ENCODE assay signal across 23 mouse cellular contexts in genomic region chr3:82539951-82540350, GRCm38 (mm10). TPM values are rescaled to one million over a fixed set of nuclear protein-coding genes. Genes with fewer than 3 reads are reported as not detected.
DNase-seq lines count a peak whose midpoint lies in the region; ATAC-seq and TF ChIP-seq lines count a peak whose summit lies in the region.
"Had no signal": no experiment of that assay in that cellular context is flagged by ENCODE, and none has a peak within 500 bp of the region (broad histone marks: within the 10 kb centered on the region; RNA-seq: fewer than 3 reads in every experiment).

No protein-coding gene starts in this region.

- TF ChIP-seq CTCF in layer of hippocampus, adult 2 months (conservative IDR thresholded peaks at IDR 0.05) = no peak
- TF ChIP-seq CTCF in intestine, postnatal 0 days (IDR thresholded peaks at IDR 0.05; ENCODE audit: low read depth) = no peak
- no peak for TF ChIP-seq CTCF in cerebellum, adult 2 months (IDR thresholded peaks at IDR 0.05; ENCODE audit: borderline replicate concordance, insufficient read depth, low read depth, low read length)

- H3K27ac ChIP-seq in layer of hippocampus, adult 2 months = peak overlapping the region; percentile 78
- H3K27ac ChIP-seq in intestine, postnatal 0 days (ENCODE audit: low read depth, low read length) = no peak overlapping the region
- no peak overlapping the region for H3K27ac ChIP-seq in cerebellum, adult 2 months (ENCODE audit: insufficient read depth, low read length)
- H3K27ac ChIP-seq: embryonic facial prominence, embryonic 10.5 days; embryonic facial prominence, embryonic 12.5 days; forebrain, embryonic 13.5 days had no signal

- peak; percentile 39 to 58 for DNase-seq in layer of hippocampus, adult 2 months (ENCODE audit: low spot score in 2 of 2)
- no peak for DNase-seq in layer of hippocampus, postnatal 25 days (ENCODE audit: extremely low spot score in 1 of 2, low spot score in 1 of 2)
- peak; percentile 17 for DNase-seq in brain, adult 2 months (ENCODE audit: low read depth, low spot score)
- peak; percentile 60 for DNase-seq in layer of hippocampus, adult 9-11 months
- DNase-seq in cerebellum, adult 2 months = no peak
- DNase-seq in frontal cortex, postnatal 14 days (ENCODE audit: low spot score in 2 of 2) = no peak
- DNase-seq: adrenal gland, adult 8-10 months; adrenal gland, postnatal 14 days; adrenal gland, postnatal 36 days; cerebellum, adult 11 months; cerebellum, adult 18-20 months; cerebellum, adult 9-10 months; cerebellum, postnatal 10 days; cerebellum, postnatal 25 days had no signal

- WGBS in intestine, postnatal 0 days = 65% methylated on average over 5 of the region's 5 CpGs
- 62% methylated on average over 5 of the region's 5 CpGs for WGBS in cerebellum, adult 2 months

- no peaks in the 10 kb centered on the region for H3K27me3 ChIP-seq in intestine, postnatal 0 days (replicated peaks; ENCODE audit: control insufficient read depth, insufficient read depth, low read length)
- H3K27me3 ChIP-seq in cerebellum, adult 2 months (ENCODE audit: control insufficient read depth, insufficient read depth, low read length) = no peaks in the 10 kb centered on the region; the same call in 1 of the 2 replicates
- H3K27me3 ChIP-seq: embryonic facial prominence, embryonic 12.5 days; forebrain, embryonic 13.5 days had no signal

- H3K36me3 ChIP-seq in intestine, postnatal 0 days (ENCODE audit: control insufficient read depth, insufficient read depth) = no peaks in the 10 kb centered on the region
- H3K36me3 ChIP-seq: embryonic facial prominence, embryonic 10.5 days; embryonic facial prominence, embryonic 12.5 days had no signal

- no peak overlapping the region for H3K9ac ChIP-seq in intestine, postnatal 0 days (ENCODE audit: low read depth, low read length)
- H3K9ac ChIP-seq: embryonic facial prominence, embryonic 12.5 days; forebrain, embryonic 13.5 days had no signal

- no peaks in the 10 kb centered on the region for H3K9me3 ChIP-seq in intestine, postnatal 0 days (ENCODE audit: control insufficient read depth)
- H3K9me3 ChIP-seq: embryonic facial prominence, embryonic 10.5 days; embryonic facial prominence, embryonic 12.5 days; forebrain, embryonic 13.5 days had no signal

- no peak overlapping the region for H3K4me3 ChIP-seq in layer of hippocampus, adult 2 months
- H3K4me3 ChIP-seq in intestine, postnatal 0 days (ENCODE audit: low read depth, low read length) = no peak overlapping the region
- no peak overlapping the region for H3K4me3 ChIP-seq in cerebellum, adult 2 months (replicated peaks; ENCODE audit: insufficient read depth, low read depth, low read length)
- H3K4me3 ChIP-seq: embryonic facial prominence, embryonic 10.5 days; embryonic facial prominence, embryonic 12.5 days; forebrain, embryonic 13.5 days had no signal

- H3K4me1 ChIP-seq in intestine, postnatal 0 days (replicated peaks; ENCODE audit: control insufficient read depth, insufficient read depth, low read length) = no peaks in the 10 kb centered on the region
- no peaks in the 10 kb centered on the region for H3K4me1 ChIP-seq in cerebellum, adult 2 months (ENCODE audit: control insufficient read depth, insufficient read depth, low read length)
- H3K4me1 ChIP-seq: embryonic facial prominence, embryonic 10.5 days; embryonic facial prominence, embryonic 12.5 days; forebrain, embryonic 13.5 days had no signal

- no peak for TF ChIP-seq POLR2A in cerebellum, adult 2 months (IDR thresholded peaks at IDR 0.05; ENCODE audit: borderline replicate concordance, insufficient read depth, low read length)

- no peak overlapping the region for H3K4me2 ChIP-seq in intestine, postnatal 0 days (replicated peaks; ENCODE audit: low read depth)
- H3K4me2 ChIP-seq: embryonic facial prominence, embryonic 12.5 days; forebrain, embryonic 13.5 days had no signal

- ATAC-seq in intestine, postnatal 0 days = no peak
- ATAC-seq: activated CD4-positive, CD25-positive, alpha-beta regulatory T cell, adult 4 months; forebrain, embryonic 13.5 days; forebrain, embryonic 16.5 days had no signal

RNA-seq across cellular contexts. Expression of gene Npy2r, which starts 7.9 kb away (rescaled TPM):
- 10 to 100 TPM; 40.5 to 41.7 TPM for total RNA-seq in layer of hippocampus, adult 2 months (2021)
- total RNA-seq in layer of hippocampus, postnatal 25 days (2021) = 10 to 100 TPM; 38.7 to 40.6 TPM
- polyA plus RNA-seq in intestine, postnatal 0 days (2015; fragmentation: Nextera tagmentation; extraction: Ambion mirVana) = 1.0 and 1.3 TPM in 2 replicates
- polyA plus RNA-seq in cerebellum, adult 2 months (2012; rRNA removed) = 1.5 and 1.6 TPM in 2 replicates
- total RNA-seq: ES-E14, MEL had no signal
- polyA plus RNA-seq: activated CD4-positive, CD25-positive, alpha-beta regulatory T cell, adult 4 months; C2C12 had no signal

Comparison
In these comparisons a context has a peak if more than half of its experiments do, and no peak if none do; other contexts are left out.
1. DNase-seq: peak in layer of hippocampus, adult 2 months (2 of 2), brain, adult 2 months (single experiment) and layer of hippocampus, adult 9-11 months (single experiment); none in layer of hippocampus, postnatal 25 days (0 of 2), cerebellum, adult 2 months (0 of 2) and frontal cortex, postnatal 14 days (0 of 2).